Mouse (Mus musculus) erythroid progenitor cell, adult 5-6 weeks (primary cell): ENCODE measurements around the gene 1600014C23Rik. TPM values are rescaled to one million over a fixed set of nuclear protein-coding genes. Genes with fewer than 3 reads are reported as not detected.
A peak's percentile ranks its signal among the peaks of the same experiment; 100 is the strongest.

Experiments
- ATAC-seq: replicated peaks from 2 replicates; pipeline ENCODE4 v1.8.0; 2016; ENCODE audit warnings: moderate number of reproducible peaks, mild to moderate bottlenecking, moderate TSS enrichment, inconsistent platforms; ENCODE audit not compliant: poor library complexity, low FRiP score, severe bottlenecking
- total RNA-seq, 2 experiments: library from RNA; stranded (forward) in 1 of 2; stranded (reverse) in 1 of 2; fragments of 150-400 nt in 1 of 2; fragments of 186-747, 209-891 nt in 1 of 2; gene quantifications; 2 replicates each; pipeline versions ENCODE4 v1.2.3 to v1.2.4; 2015 to 2017; ENCODE audit warnings: low replicate concordance in 2 of 2

1600014C23Rik gene
- total RNA-seq, 2 experiments from 2014 or later, result not detected

DNA sequence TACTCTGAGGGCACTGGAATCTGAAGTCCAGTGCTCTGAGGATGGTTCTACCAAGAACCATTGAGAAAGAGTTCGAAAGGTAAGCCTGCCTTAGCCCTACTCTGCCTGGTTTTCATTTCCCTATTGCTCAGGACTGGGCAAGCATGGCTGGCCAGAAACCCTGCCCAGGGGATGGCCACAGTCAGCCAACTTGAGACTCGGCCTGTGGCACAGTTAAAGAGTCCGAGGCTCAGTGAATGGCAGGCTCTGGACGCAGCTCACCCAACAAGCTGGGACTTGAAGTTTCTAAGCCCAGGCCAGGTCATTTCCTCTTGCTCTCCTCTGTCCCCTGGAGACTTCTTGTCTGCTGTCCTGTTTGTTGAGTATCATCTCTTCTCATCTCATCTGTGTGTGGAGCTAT, 2.9 kb downstream of the 1600014C23Rik start:
- ATAC-seq, result no peak

DNA sequence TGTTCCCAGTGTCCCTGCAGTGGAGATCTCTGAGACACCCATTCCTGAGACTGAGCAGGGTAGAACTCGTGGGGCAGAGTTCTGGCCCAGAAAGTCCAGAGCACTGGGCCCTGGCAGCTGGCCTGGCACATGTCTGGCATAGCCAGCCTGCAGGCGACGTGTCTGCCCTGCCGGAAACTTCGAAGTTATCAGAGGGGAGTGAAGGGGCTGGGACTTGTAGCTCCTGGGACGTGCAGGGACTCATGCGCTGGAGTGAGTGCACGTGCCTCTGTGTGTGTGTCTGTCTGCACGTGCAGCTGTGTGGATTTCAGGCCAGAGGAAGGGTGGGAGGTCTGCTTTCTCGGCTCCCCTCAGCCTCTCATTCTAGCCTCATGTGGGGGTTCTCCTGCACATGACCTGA, 4.3 kb downstream of the 1600014C23Rik start:
- ATAC-seq, result no peak

GRCm38 (mm10) chr17:45727983-45728723, 5.5 kb downstream of the 1600014C23Rik start:
- ATAC-seq, result no peak

GRCm38 (mm10) chr17:45727481-45727880, 6.2 kb downstream of the 1600014C23Rik start:
- ATAC-seq, result no peak

DNA sequence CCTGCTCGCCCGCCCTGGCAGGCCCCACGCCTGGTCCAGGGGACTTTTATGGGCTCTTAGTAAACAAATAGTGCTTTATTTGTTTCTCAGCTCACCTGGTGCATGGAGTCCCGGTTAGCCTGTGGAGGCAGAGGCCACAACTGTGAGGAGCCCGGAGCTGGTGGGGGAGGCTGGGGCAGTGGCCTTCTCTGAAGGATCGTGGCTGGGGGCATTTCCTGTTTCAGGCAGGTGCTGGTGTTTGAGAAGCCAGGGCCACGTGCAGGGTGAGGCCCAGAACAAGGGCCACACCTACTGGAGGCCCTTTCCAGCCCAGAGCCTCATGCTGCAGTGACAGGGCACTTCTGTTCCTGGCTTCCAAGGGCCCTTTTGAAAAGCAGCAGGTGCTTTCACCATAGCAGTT, 7.4 kb downstream of the 1600014C23Rik start:
- ATAC-seq, result no peak

- no peak for ATAC-seq
These were observed 9.1 kb downstream of the 1600014C23Rik start for GRCm38 (mm10) chr17:45724574-45724921.

- peak; percentile 72; the same call in 1 of the 2 replicates for ATAC-seq
These were observed 9.7 kb downstream of the 1600014C23Rik start for GRCm38 (mm10) chr17:45723732-45724573.

DNA sequence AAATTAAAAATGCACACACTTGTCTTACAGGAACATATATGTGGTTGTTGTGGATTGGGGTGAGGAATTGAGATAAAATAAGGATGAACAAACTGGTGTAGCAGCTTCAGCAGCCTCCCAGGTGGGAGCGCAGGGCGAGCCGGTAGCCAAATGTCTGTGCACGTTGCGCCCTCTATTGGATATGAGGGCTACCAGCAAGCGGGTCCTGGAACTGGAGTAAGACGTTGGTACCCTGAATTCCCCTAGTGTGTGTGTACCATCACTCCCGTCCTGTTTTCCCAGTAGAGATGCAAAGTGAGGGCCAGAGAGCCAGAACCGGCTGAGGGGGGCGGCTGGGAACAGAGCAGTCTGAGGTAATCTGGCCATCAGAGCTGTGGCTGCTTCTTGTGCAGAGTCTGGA, 15.3 kb downstream of the 1600014C23Rik start:
- 0 out of 2 replicates have a peak, but pooled peaks have one; percentile 34 for ATAC-seq

GRCm38 (mm10) chr17:45711525-45711924, 22.1 kb downstream of the 1600014C23Rik start:
- ATAC-seq, result no peak

- ATAC-seq, result no peak
These were observed 23.2 kb downstream of the 1600014C23Rik start for GRCm38 (mm10) chr17:45710407-45710806.

GRCm38 (mm10) chr17:45709829-45710228, 23.8 kb downstream of the 1600014C23Rik start:
- ATAC-seq, result no peak

- ATAC-seq, result no peak
These were observed 25.5 kb downstream of the 1600014C23Rik start for GRCm38 (mm10) chr17:45708179-45708578.

GRCm38 (mm10) chr17:45707376-45707775, 26.3 kb downstream of the 1600014C23Rik start:
- no peak for ATAC-seq

DNA sequence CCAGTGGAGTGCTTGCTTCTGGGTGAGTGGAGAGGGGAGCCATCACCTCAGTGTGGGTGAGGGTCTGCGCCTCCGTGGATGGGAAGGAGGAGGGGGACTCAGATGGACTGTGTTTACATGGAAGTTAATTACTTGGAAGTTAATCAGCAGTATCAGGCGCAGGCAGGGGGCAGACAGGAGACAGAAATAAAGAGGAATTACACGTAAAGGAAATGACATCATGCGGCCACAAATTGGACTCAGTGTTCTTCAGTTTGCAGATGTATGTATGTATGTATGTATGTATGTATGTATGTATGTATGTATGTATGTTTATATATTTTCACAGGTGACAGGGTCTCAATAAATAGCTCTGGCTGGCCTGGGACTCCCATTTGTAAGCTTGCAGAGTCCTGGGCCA, 26.8 kb downstream of the 1600014C23Rik start:
- no peak for ATAC-seq

DNA sequence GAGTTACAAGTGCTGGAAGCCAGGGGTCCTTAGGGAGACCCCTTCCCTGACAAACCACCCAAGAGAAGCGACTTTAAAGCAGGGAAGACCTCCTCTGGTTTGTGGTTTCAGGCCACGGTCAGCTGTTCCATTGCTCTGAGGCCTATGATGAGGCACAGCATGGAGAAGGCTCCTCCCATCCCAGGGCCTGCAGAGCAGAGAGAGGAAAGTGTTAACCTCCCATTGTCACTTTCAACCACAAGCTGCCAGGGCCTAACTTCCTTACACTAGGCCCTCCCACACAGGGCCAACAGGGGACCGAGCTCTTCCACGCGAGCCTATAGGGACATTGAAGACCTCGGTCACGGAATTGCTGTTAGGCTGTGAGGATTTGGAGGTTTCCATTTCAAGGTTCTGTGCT, 30.5 kb downstream of the 1600014C23Rik start:
- ATAC-seq, result no peak

DNA sequence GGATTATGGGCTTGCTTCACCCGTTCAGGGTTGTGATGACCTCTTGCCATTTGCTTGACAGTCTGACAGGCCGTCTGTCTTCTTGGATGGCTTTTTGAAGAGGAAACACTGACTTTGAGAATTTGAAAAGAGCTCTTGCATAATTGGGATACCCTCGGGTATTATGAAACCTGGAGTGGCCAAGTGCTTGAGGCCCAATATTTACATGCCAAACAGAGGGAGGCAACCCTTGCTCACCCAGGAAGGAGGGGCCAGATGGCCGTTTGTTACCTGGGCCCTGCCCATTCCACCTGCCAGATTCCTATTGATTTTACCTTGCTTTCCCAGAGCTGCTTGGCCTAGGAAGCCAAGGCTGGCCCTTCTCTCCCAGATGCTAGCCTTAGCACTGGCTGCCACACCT, 31.4 kb downstream of the 1600014C23Rik start:
- ATAC-seq, result no peak

GRCm38 (mm10) chr17:45701236-45701591, 32.4 kb downstream of the 1600014C23Rik start:
- no peak for ATAC-seq

GRCm38 (mm10) chr17:45700496-45701235, 33.0 kb downstream of the 1600014C23Rik start:
- no peak for ATAC-seq

GRCm38 (mm10) chr17:45699039-45699740, 34.5 kb downstream of the 1600014C23Rik start:
- no peak for ATAC-seq

- no peak for ATAC-seq
These were observed 35.3 kb downstream of the 1600014C23Rik start for GRCm38 (mm10) chr17:45698368-45698767.
